Mouse (Mus musculus): ENCODE measurements around the gene Dnaja1. TPM values are rescaled to one million over a fixed set of nuclear protein-coding genes. Genes with fewer than 3 reads are reported as not detected.

The Dnaja1 gene
- polyA plus RNA-seq, 1 experiment from 2014 or later: 365 TPM

- WGBS: under 1% methylated on average over 39 of the region's 39 CpGs
- Histone ChIP-seq H3K4me1 (no peaks in the 10 kb centered on the region), H3K27ac (replicated peaks) (peak overlapping the region; percentile 78), H3K4me2 (replicated peaks) (peak overlapping the region; percentile 68), H3K9ac (peak overlapping the region; percentile 93), H3K27me3 (0 out of 2 replicates have a peak, but pooled peaks cover 3% of the 10 kb centered on the region), H3K9me3 (replicated peaks) (no peaks in the 10 kb centered on the region), H3K4me3 (replicated peaks) (peak overlapping the region; percentile 88), H3K36me3 (peaks cover 33% of the 10 kb centered on the region)
- ATAC-seq (ENCODE audit: insufficient number of reproducible peaks, low FRiP score, low TSS enrichment, low read depth): peak; percentile 76
Observed at GRCm38 (mm10) chr4:40757157-40757779, 35.3 kb downstream of the Dnaja1 start.

DNA sequence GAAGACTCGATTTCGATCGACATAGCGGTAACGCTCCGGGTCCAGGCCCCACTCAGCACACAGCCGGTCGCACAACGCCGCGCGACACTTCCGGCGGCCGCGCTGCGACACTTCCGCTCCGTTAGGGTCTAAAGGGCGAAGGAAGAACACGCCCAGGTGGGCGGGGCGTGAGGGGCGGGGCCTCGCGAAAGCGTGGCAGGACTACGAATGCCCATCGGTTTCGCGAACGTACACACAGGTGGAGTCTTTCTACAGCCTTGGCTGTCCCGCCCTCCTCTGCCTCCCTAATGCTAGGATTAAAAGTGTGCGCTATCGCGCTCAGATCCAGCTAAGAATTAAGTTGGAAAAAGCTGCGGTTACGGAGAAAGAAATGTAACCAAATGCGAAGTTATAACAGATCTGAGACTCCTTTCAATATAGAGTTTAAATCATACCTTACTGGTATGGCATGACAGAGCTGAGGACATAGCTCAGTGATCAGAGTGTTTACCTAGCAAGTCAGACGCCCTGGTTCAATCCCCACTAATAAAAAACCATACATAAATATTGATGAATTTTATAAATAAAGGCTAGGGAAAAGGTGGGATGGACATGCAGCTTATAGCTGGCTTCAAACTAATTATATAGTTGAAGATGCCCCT lies 36.0 kb downstream of the Dnaja1 start, which contains the start of gene Smu1:
Smu1 (minus strand) TSS at position 144 of the 641 bp plus-strand sequence.
- H3K9me3 ChIP-seq (replicated peaks): no peaks in the 10 kb centered on the region
- peak; percentile 96 for ATAC-seq (ENCODE audit: insufficient number of reproducible peaks, low FRiP score, low TSS enrichment, low read depth)
- no peaks in the 10 kb centered on the region for H3K4me1 ChIP-seq
- H3K4me2 ChIP-seq (replicated peaks): peak within 1 kb of the TSS; percentile 68
- WGBS: under 1% methylated on average over 40 of the region's 40 CpGs
- H3K27ac ChIP-seq (replicated peaks): peak within 1 kb of the TSS; percentile 78
- H3K9ac ChIP-seq: peak within 1 kb of the TSS; percentile 93
- H3K27me3 ChIP-seq: 0 out of 2 replicates have a peak, but pooled peaks cover 3% of the 10 kb centered on the region
- peaks cover 28% of the 10 kb centered on the region for H3K36me3 ChIP-seq
- peak within 1 kb of the TSS; percentile 88 for H3K4me3 ChIP-seq (replicated peaks)

DNA sequence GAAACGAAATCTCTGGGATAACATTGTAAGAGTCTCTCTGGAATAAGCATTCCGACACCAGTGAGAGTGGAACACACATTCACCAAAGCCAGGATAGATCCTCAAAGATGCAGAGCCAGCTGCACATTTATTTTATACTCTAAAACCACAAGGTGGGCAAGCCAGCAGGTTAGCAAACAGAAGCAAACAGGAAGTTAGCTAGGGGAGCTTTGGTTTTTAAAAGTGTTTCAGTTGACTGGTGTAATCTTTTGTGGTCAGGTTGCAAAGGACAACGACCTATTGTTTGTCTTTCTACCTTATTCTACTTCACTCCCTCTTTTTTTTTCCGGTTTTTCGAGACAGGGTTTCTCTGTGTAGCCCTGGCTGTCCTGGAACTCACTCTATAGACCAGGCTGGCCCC lies 37.9 kb downstream of the Dnaja1 start:
- Histone ChIP-seq H3K27ac (replicated peaks) (no peak overlapping the region), H3K4me3 (replicated peaks) (no peak overlapping the region), H3K9ac (no peak overlapping the region), H3K4me1 (no peaks in the 10 kb centered on the region), H3K9me3 (replicated peaks) (no peaks in the 10 kb centered on the region), H3K36me3 (peaks cover 10% of the 10 kb centered on the region), H3K27me3 (0 out of 2 replicates have a peak, but pooled peaks cover 3% of the 10 kb centered on the region), H3K4me2 (replicated peaks) (no peak overlapping the region)
- 63% methylated on average over 5 of the region's 5 CpGs for WGBS
- ATAC-seq (ENCODE audit: insufficient number of reproducible peaks, low FRiP score, low TSS enrichment, low read depth): no peak

DNA sequence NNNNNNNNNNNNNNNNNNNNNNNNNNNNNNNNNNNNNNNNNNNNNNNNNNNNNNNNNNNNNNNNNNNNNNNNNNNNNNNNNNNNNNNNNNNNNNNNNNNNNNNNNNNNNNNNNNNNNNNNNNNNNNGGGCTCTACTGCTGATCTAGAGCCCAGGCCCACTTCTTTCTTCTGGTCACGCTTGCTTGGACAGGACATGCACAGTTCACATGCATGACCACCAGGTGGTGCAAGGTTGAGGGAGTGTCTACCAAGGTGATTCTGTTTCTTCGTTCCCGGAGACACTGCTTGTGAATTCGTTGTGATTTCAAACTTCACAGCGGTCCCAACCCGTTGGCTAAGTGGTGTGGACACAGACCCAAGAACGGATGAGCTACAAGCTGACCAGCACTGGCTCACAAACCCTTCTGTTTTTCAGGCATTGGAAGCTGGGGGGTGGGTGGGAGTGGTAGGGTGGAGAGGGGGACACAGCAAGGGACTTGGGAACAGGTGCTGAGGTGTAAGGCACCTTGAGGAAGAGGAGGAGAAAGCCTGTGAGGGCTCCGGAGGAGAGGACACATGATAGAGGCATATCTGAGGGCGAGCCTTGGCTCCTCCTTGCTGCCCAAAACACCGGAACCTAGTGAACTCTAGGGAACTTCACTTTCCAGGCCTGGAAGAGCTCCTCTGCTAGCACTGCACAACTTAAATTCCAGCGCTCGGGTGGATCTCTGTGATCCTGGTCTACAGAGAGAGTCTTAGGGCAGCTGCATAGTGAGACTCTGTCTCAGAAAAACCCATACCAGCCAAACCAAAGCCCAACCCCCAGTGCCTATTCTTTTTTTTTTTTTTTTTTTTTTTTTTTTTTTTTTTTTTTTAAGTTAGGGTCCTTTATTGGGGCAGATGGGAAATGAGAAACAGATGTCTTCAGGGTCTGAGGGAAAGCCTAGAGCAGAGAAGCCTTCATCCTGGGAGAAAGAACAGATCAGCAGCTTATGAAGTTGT lies 52.6 kb downstream of the Dnaja1 start:
- H3K4me2 ChIP-seq (replicated peaks): peak overlapping the region; percentile 28
- H3K36me3 ChIP-seq: no peaks in the 10 kb centered on the region
- H3K27me3 ChIP-seq: no peaks in the 10 kb centered on the region
- peaks cover 21% of the 10 kb centered on the region for H3K4me1 ChIP-seq
- 0 out of 2 replicates have a peak overlapping the region, but pooled peaks have one; percentile 2 for H3K4me3 ChIP-seq (replicated peaks)
- H3K27ac ChIP-seq (replicated peaks): peak overlapping the region; percentile 87
- H3K9me3 ChIP-seq (replicated peaks): no peaks in the 10 kb centered on the region
- ATAC-seq (ENCODE audit: insufficient number of reproducible peaks, low FRiP score, low TSS enrichment, low read depth): peak; percentile 58; the same call in 1 of the 2 replicates
- WGBS: 11% methylated on average over 12 of the region's 12 CpGs
- no peak overlapping the region for H3K9ac ChIP-seq

DNA sequence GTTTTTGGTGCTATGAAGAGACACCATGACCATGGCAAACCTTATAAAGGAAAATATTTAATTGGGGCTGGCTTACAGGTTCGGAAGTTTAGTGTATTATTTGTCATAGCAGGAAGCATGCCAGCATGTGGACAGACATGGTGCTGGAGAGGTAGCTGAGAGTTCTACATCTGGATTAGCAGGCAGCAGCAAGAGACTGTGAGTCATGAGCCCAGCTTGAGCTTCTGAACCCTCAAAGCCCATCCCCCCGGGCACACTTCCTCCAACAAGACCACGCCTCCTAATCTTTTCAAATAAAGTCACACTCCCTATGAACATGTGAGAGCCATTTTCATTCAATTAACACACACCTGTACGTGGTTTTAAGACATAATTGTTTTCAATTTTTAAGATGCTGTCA lies 54.5 kb downstream of the Dnaja1 start:
- Histone ChIP-seq H3K4me2 (replicated peaks) (no peak overlapping the region), H3K36me3 (no peaks in the 10 kb centered on the region), H3K9me3 (replicated peaks) (no peaks in the 10 kb centered on the region), H3K27me3 (no peaks in the 10 kb centered on the region), H3K4me3 (replicated peaks) (no peak overlapping the region), H3K27ac (replicated peaks) (no peak overlapping the region), H3K4me1 (peaks cover 27% of the 10 kb centered on the region), H3K9ac (no peak overlapping the region)
- 56% methylated on average over 4 of the region's 4 CpGs for WGBS
- no peak for ATAC-seq (ENCODE audit: insufficient number of reproducible peaks, low FRiP score, low TSS enrichment, low read depth)

DNA sequence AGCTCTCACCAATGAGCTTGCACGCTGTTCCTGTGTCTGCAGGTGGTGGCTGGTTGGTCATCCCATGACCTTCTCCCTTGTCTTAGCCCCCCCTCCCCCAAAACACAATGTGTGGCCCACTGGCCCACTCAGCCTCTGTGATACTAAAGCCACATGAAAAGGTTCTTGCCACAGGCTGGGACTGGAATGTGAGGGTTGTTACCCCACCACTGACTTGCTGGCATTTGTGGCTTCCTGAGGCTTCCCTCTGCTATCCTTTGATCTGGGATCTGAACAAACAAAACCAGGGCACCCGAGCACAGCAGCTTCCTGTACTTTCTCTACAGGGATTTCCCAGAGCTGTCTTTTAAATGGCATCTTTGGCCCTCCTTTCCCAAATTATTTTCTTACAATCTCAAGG lies 55.2 kb downstream of the Dnaja1 start:
- no peak overlapping the region for H3K4me2 ChIP-seq (replicated peaks)
- ATAC-seq (ENCODE audit: insufficient number of reproducible peaks, low FRiP score, low TSS enrichment, low read depth): no peak
- WGBS: 21% methylated on average over 2 of the region's 2 CpGs
- no peaks in the 10 kb centered on the region for H3K27me3 ChIP-seq
- H3K27ac ChIP-seq (replicated peaks): no peak overlapping the region; the same call in 1 of the 2 replicates
- H3K4me1 ChIP-seq: peaks cover 34% of the 10 kb centered on the region
- no peak overlapping the region for H3K4me3 ChIP-seq (replicated peaks)
- H3K9ac ChIP-seq: no peak overlapping the region
- no peaks in the 10 kb centered on the region for H3K36me3 ChIP-seq
- no peaks in the 10 kb centered on the region for H3K9me3 ChIP-seq (replicated peaks)

GRCm38 (mm10) chr4:40778656-40779055 lies 56.7 kb downstream of the Dnaja1 start:
- Histone ChIP-seq H3K36me3 (no peaks in the 10 kb centered on the region), H3K27me3 (no peaks in the 10 kb centered on the region), H3K9me3 (replicated peaks) (no peaks in the 10 kb centered on the region), H3K27ac (replicated peaks) (no peak overlapping the region), H3K4me1 (peaks cover 30% of the 10 kb centered on the region), H3K9ac (no peak overlapping the region), H3K4me2 (replicated peaks) (no peak overlapping the region), H3K4me3 (replicated peaks) (no peak overlapping the region)
- WGBS: 82% methylated on average over 6 of the region's 6 CpGs
- ATAC-seq (ENCODE audit: insufficient number of reproducible peaks, low FRiP score, low TSS enrichment, low read depth): no peak

DNA sequence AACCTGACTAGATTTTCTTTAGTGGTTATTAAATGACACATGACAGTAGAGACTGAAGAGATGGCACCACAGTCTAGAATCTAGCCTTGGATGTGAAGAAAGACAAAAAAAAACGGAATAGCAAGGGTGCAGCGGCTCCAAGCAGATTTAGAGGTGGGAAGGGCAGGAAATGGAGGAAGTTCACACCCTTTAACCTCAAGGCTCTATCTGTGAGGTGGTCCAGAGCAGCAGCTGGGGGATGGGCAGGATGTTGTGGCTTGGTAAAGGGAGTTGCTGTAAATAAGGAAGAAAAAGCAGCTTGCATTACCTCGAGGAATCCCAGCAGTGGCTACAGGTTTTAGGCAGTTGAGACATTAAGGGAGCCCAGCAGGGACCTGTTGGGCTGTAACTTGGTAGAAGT lies 59.2 kb downstream of the Dnaja1 start:
- Histone ChIP-seq H3K4me2 (replicated peaks) (no peak overlapping the region), H3K9ac (no peak overlapping the region), H3K4me3 (replicated peaks) (no peak overlapping the region), H3K4me1 (peaks cover 18% of the 10 kb centered on the region), H3K36me3 (no peaks in the 10 kb centered on the region), H3K27ac (replicated peaks) (no peak overlapping the region), H3K9me3 (replicated peaks) (no peaks in the 10 kb centered on the region), H3K27me3 (no peaks in the 10 kb centered on the region)
- 18% methylated on average over 3 of the region's 3 CpGs for WGBS
- ATAC-seq (ENCODE audit: insufficient number of reproducible peaks, low FRiP score, low TSS enrichment, low read depth): no peak

GRCm38 (mm10) chr4:40781797-40782495 lies 60.0 kb downstream of the Dnaja1 start:
- no peak overlapping the region for H3K4me2 ChIP-seq (replicated peaks)
- WGBS: 26% methylated on average over 8 of the region's 8 CpGs
- no peak overlapping the region for H3K27ac ChIP-seq (replicated peaks)

DNA sequence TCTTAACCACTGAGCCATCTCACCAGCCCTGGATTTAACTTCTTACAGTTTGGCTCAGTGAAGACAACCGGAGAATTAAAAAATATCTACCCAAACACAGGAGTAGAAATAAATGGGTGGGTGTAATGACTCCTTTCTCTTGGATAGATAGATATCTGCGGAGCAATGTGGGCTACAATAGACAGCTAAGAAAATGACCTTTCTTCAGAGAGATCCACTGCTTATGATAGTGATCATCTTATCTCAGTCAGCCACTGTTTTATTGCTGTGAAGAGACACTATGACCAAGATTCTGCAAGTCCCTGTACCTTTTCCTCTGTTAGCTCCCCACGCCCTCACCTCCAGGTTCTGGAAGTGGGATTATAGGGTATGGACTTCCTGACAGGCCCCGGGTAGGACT lies 61.1 kb downstream of the Dnaja1 start:
- 89% methylated on average over 4 of the region's 4 CpGs for WGBS
- no peak overlapping the region for H3K4me3 ChIP-seq (replicated peaks)

More at GRCm38 (mm10) chr4:40781797-40782495, 60.0 kb downstream of the Dnaja1 start:
- Histone ChIP-seq H3K4me1 (peaks cover 18% of the 10 kb centered on the region), H3K9me3 (replicated peaks) (no peaks in the 10 kb centered on the region), H3K27me3 (no peaks in the 10 kb centered on the region), H3K36me3 (no peaks in the 10 kb centered on the region), H3K9ac (no peak overlapping the region), H3K4me3 (replicated peaks) (no peak overlapping the region)
- ATAC-seq (ENCODE audit: insufficient number of reproducible peaks, low FRiP score, low TSS enrichment, low read depth): no peak

More for the DNA sequence above, 61.1 kb downstream of the Dnaja1 start:
- H3K4me2 ChIP-seq (replicated peaks): no peak overlapping the region
- no peaks in the 10 kb centered on the region for H3K9me3 ChIP-seq (replicated peaks)
- H3K36me3 ChIP-seq: no peaks in the 10 kb centered on the region
- H3K27me3 ChIP-seq: no peaks in the 10 kb centered on the region
- no peak overlapping the region for H3K9ac ChIP-seq
- H3K4me1 ChIP-seq: peaks cover 18% of the 10 kb centered on the region
- H3K27ac ChIP-seq (replicated peaks): no peak overlapping the region
- ATAC-seq (ENCODE audit: insufficient number of reproducible peaks, low FRiP score, low TSS enrichment, low read depth): no peak

Measured in embryonic facial prominence, embryonic 15.5 days (tissue).